Mouse (Mus musculus): Measurements from ENCODE around the gene Vmn1r215. TPM values are rescaled to one million over a fixed set of nuclear protein-coding genes. Genes with fewer than 3 reads are reported as not detected.
"Not testable (repeated sequence)": the region's sequence is repeated elsewhere in the genome, so short reads cannot be mapped to it uniquely, and the experiment has no call there.

Gene Vmn1r215
- not detected in 2 replicates for polyA plus RNA-seq (2014; fragmentation: Nextera tagmentation; extraction: Ambion mirVana)

- 61% methylated on average over 1 of the region's 1 CpGs for whole genome bisulfite sequencing
These were observed at the start of gene Vmn1r215 for GRCm38 (mm10) chr13:23067725-23068124. TSS of gene Vmn1r215 (plus strand) at chr13:23068025.

DNA sequence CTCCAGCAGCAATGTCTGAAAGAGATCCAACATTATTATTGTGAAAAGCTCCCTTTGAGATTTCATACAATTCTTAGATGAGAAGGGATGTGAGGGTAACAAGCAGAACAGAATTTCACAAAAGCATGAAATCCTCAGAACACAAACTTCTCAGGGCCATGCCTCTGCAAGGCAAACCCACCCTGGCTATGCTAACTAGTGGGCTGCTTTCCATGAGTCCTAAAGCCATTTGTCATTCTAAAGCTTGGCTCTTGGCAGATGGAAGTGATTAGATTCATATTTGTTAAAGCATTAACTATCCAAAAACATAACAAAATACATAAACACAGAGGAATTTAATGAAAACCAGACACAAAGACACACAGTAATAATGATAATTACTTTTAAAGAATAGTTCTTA lies 49.7 kb upstream of the Vmn1r215 start:
- Histone ChIP-seq H3K4me1 (replicated peaks; ENCODE audit: control insufficient read depth, insufficient read depth, low read length) (no peaks in the 10 kb centered on the region), H3K4me2 (ENCODE audit: low read depth, low read length, severe bottlenecking) (no peak overlapping the region), H3K4me3 (ENCODE audit: low read depth, low read length) (no peak overlapping the region), H3K9ac (ENCODE audit: low read length) (no peak overlapping the region), H3K27me3 (ENCODE audit: control insufficient read depth, insufficient read depth, low read length) (no peaks in the 10 kb centered on the region), H3K27ac (ENCODE audit: low read depth, low read length) (no peak overlapping the region), H3K36me3 (ENCODE audit: control insufficient read depth, insufficient read depth, low read length) (no peaks in the 10 kb centered on the region), H3K9me3 (ENCODE audit: control insufficient read depth, low read length) (no peaks in the 10 kb centered on the region)
- no peak for DNase-seq (ENCODE audit: low spot score)
- no peak for ATAC-seq (replicated peaks; ENCODE audit: low FRiP score)

More at GRCm38 (mm10) chr13:23067725-23068124, at the start of gene Vmn1r215:
- Histone ChIP-seq H3K4me3 (ENCODE audit: low read depth, low read length) (no peak within 1 kb of the TSS), H3K27ac (ENCODE audit: low read depth, low read length) (no peak within 1 kb of the TSS), H3K9me3 (ENCODE audit: control insufficient read depth, low read length) (no peaks in the 10 kb centered on the region), H3K27me3 (ENCODE audit: control insufficient read depth, insufficient read depth, low read length) (no peaks in the 10 kb centered on the region), H3K36me3 (ENCODE audit: control insufficient read depth, insufficient read depth, low read length) (no peaks in the 10 kb centered on the region), H3K9ac (ENCODE audit: low read length) (no peak within 1 kb of the TSS), H3K4me2 (ENCODE audit: low read depth, low read length, severe bottlenecking) (no peak within 1 kb of the TSS), H3K4me1 (replicated peaks; ENCODE audit: control insufficient read depth, insufficient read depth, low read length) (no peaks in the 10 kb centered on the region)
- DNase-seq (ENCODE audit: low spot score) (no peak), ATAC-seq (replicated peaks; ENCODE audit: low FRiP score) (no peak)

GRCm38 (mm10) chr13:23024812-23025211 lies 43.0 kb upstream of the Vmn1r215 start:
- H3K27ac ChIP-seq (ENCODE audit: low read depth, low read length) = no peak overlapping the region
- no peak for DNase-seq (ENCODE audit: low spot score)
- no peak overlapping the region for H3K9ac ChIP-seq (ENCODE audit: low read length)
- H3K27me3 ChIP-seq (ENCODE audit: control insufficient read depth, insufficient read depth, low read length) = no peaks in the 10 kb centered on the region
- no peaks in the 10 kb centered on the region for H3K36me3 ChIP-seq (ENCODE audit: control insufficient read depth, insufficient read depth, low read length)
- no peak overlapping the region for H3K4me3 ChIP-seq (ENCODE audit: low read depth, low read length)
- no peak for ATAC-seq (replicated peaks; ENCODE audit: low FRiP score)
- no peaks in the 10 kb centered on the region for H3K4me1 ChIP-seq (replicated peaks; ENCODE audit: control insufficient read depth, insufficient read depth, low read length)
- H3K4me2 ChIP-seq (ENCODE audit: low read depth, low read length, severe bottlenecking) = no peak overlapping the region
- no peaks in the 10 kb centered on the region for H3K9me3 ChIP-seq (ENCODE audit: control insufficient read depth, low read length)

GRCm38 (mm10) chr13:23030118-23030517 lies 37.7 kb upstream of the Vmn1r215 start, which contains the start of gene Vmn1r214:
TSS of gene Vmn1r214 (plus strand) at chr13:23030418.
- 83% methylated on average over 3 of the region's 3 CpGs for WGBS
- Histone ChIP-seq H3K4me2 (ENCODE audit: low read depth, low read length, severe bottlenecking) (no peak within 1 kb of the TSS), H3K27ac (ENCODE audit: low read depth, low read length) (no peak within 1 kb of the TSS), H3K9me3 (ENCODE audit: control insufficient read depth, low read length) (no peaks in the 10 kb centered on the region), H3K27me3 (ENCODE audit: control insufficient read depth, insufficient read depth, low read length) (no peaks in the 10 kb centered on the region), H3K4me1 (replicated peaks; ENCODE audit: control insufficient read depth, insufficient read depth, low read length) (no peaks in the 10 kb centered on the region), H3K9ac (ENCODE audit: low read length) (no peak within 1 kb of the TSS), H3K4me3 (ENCODE audit: low read depth, low read length) (no peak within 1 kb of the TSS), H3K36me3 (ENCODE audit: control insufficient read depth, insufficient read depth, low read length) (no peaks in the 10 kb centered on the region)
- ATAC-seq (replicated peaks; ENCODE audit: low FRiP score) = no peak
- DNase-seq (ENCODE audit: low spot score) = no peak

- Histone ChIP-seq H3K36me3 (ENCODE audit: control insufficient read depth, insufficient read depth, low read length) (no peaks in the 10 kb centered on the region), H3K27ac (ENCODE audit: low read depth, low read length) (no peak overlapping the region), H3K9ac (ENCODE audit: low read length) (no peak overlapping the region), H3K9me3 (ENCODE audit: control insufficient read depth, low read length) (no peaks in the 10 kb centered on the region), H3K27me3 (ENCODE audit: control insufficient read depth, insufficient read depth, low read length) (no peaks in the 10 kb centered on the region), H3K4me3 (ENCODE audit: low read depth, low read length) (no peak overlapping the region), H3K4me2 (ENCODE audit: low read depth, low read length, severe bottlenecking) (no peak overlapping the region), H3K4me1 (replicated peaks; ENCODE audit: control insufficient read depth, insufficient read depth, low read length) (no peaks in the 10 kb centered on the region)
- ATAC-seq (replicated peaks; ENCODE audit: low FRiP score) (no peak), DNase-seq (ENCODE audit: low spot score) (no peak)
- 53% methylated on average over 1 of the region's 1 CpGs for WGBS
These were observed 10.0 kb upstream of the Vmn1r215 start for GRCm38 (mm10) chr13:23057778-23058177.

DNA sequence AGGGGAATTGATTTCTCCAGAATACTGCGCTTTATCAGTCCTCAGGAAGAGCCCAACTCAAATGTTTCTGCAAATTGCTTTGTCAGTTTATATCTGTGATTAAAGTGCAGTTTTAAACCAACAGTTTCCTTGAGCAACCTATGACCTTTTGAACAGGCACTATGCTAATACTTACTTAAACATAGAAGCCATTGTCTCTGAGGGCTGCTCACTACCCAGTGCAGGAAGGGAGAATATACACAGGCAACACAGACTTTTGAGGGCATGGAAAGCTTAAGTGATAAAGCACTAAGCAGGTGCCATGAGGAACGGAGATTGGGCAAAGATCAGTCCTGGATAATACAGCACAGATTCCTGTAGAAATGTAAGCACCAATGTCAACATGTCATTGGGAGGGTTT lies 1.5 kb downstream of the Vmn1r215 start:
- no peaks in the 10 kb centered on the region for H3K9me3 ChIP-seq (ENCODE audit: control insufficient read depth, low read length)
- ATAC-seq (replicated peaks; ENCODE audit: low FRiP score) (no peak), DNase-seq (ENCODE audit: low spot score) (no peak)
- H3K27ac ChIP-seq (ENCODE audit: low read depth, low read length) = no peak overlapping the region
- no peak overlapping the region for H3K4me3 ChIP-seq (ENCODE audit: low read depth, low read length)
- WGBS = 89% methylated on average over 2 of the region's 2 CpGs
- no peaks in the 10 kb centered on the region for H3K27me3 ChIP-seq (ENCODE audit: control insufficient read depth, insufficient read depth, low read length)
- no peaks in the 10 kb centered on the region for H3K36me3 ChIP-seq (ENCODE audit: control insufficient read depth, insufficient read depth, low read length)
- no peak overlapping the region for H3K9ac ChIP-seq (ENCODE audit: low read length)
- no peak overlapping the region for H3K4me2 ChIP-seq (ENCODE audit: low read depth, low read length, severe bottlenecking)
- no peaks in the 10 kb centered on the region for H3K4me1 ChIP-seq (replicated peaks; ENCODE audit: control insufficient read depth, insufficient read depth, low read length)

GRCm38 (mm10) chr13:23094386-23094785 lies 26.6 kb downstream of the Vmn1r215 start:
- DNase-seq (ENCODE audit: low spot score) = no peak
- Histone ChIP-seq H3K4me3 (ENCODE audit: low read depth, low read length) (no peak overlapping the region), H3K9ac (ENCODE audit: low read length) (no peak overlapping the region), H3K27ac (ENCODE audit: low read depth, low read length) (no peak overlapping the region), H3K4me1 (replicated peaks; ENCODE audit: control insufficient read depth, insufficient read depth, low read length) (no peaks in the 10 kb centered on the region), H3K36me3 (ENCODE audit: control insufficient read depth, insufficient read depth, low read length) (no peaks in the 10 kb centered on the region), H3K9me3 (ENCODE audit: control insufficient read depth, low read length) (no peaks in the 10 kb centered on the region), H3K27me3 (ENCODE audit: control insufficient read depth, insufficient read depth, low read length) (no peaks in the 10 kb centered on the region), H3K4me2 (ENCODE audit: low read depth, low read length, severe bottlenecking) (no peak overlapping the region)
- 93% methylated on average over 4 of the region's 4 CpGs for WGBS
- no peak for ATAC-seq (replicated peaks; ENCODE audit: low FRiP score)

DNA sequence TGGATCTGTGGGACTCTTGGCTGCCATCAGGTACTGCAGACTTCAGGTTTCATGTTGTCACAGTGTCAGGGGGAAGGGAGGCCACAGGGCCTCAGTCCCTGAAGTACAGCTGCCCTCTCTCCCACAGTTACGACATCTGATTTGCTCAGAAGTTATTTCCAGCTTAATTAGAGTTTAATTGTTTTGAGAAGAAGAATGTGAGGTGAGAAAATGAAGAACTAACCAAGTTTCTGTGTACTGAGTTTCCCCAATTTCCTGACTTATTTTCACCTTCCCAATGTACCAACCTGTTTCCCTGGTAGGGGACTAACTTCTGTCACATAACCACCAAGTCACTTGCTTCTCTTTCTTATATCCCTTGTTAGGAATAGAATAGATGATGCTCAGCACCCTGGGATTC lies 50.3 kb downstream of the Vmn1r215 start, which contains the start of gene Vmn1r217:
TSS of gene Vmn1r217 (minus strand) at position 101 of the 400 bp plus-strand sequence.
- not testable (repeated sequence) for H3K4me2 ChIP-seq (ENCODE audit: low read depth, low read length, severe bottlenecking); H3K4me3 ChIP-seq (ENCODE audit: low read depth, low read length); H3K9ac ChIP-seq (ENCODE audit: low read length); H3K27ac ChIP-seq (ENCODE audit: low read depth, low read length); H3K36me3 ChIP-seq (ENCODE audit: control insufficient read depth, insufficient read depth, low read length); H3K4me1 ChIP-seq (replicated peaks; ENCODE audit: control insufficient read depth, insufficient read depth, low read length); DNase-seq (ENCODE audit: low spot score); H3K27me3 ChIP-seq (ENCODE audit: control insufficient read depth, insufficient read depth, low read length); ATAC-seq (replicated peaks; ENCODE audit: low FRiP score); H3K9me3 ChIP-seq (ENCODE audit: control insufficient read depth, low read length)
- 85% methylated on average over 1 of the region's 1 CpGs for WGBS

- H3K4me1 ChIP-seq (replicated peaks; ENCODE audit: control insufficient read depth, insufficient read depth, low read length) = no peaks in the 10 kb centered on the region
- no peak overlapping the region for H3K4me2 ChIP-seq (ENCODE audit: low read depth, low read length, severe bottlenecking)
- no peak overlapping the region for H3K9ac ChIP-seq (ENCODE audit: low read length)
- H3K36me3 ChIP-seq (ENCODE audit: control insufficient read depth, insufficient read depth, low read length) = no peaks in the 10 kb centered on the region
- H3K9me3 ChIP-seq (ENCODE audit: control insufficient read depth, low read length) = no peaks in the 10 kb centered on the region
- H3K27ac ChIP-seq (ENCODE audit: low read depth, low read length) = no peak overlapping the region
- H3K4me3 ChIP-seq (ENCODE audit: low read depth, low read length) = no peak overlapping the region
- no peak for ATAC-seq (replicated peaks; ENCODE audit: low FRiP score)
- 93% methylated on average over 2 of the region's 2 CpGs for WGBS
- DNase-seq (ENCODE audit: low spot score) = no peak
- H3K27me3 ChIP-seq (ENCODE audit: control insufficient read depth, insufficient read depth, low read length) = no peaks in the 10 kb centered on the region
These were observed 52.8 kb downstream of the Vmn1r215 start for GRCm38 (mm10) chr13:23120611-23121010.
